Mouse (Mus musculus) brain, embryonic 14.5 days (tissue): ENCODE measurements at regions not wholly inside any gene's neighbourhood (a gene's known extent, or its start where the extent isn't known, plus 50 kb on each side); places are given as distances from the start of the nearest gene placed in this dataset.
A peak's percentile ranks its signal among the peaks of the same experiment; 100 is the strongest.

Experiments used
- DNase-seq: peaks from one replicate; pipeline ENCODE4 v3.0.0-alpha.2; 2011; ENCODE audit warnings: low read depth
- CTCF ChIP-seq: fragments of 200-500 bp; IDR thresholded peaks from 2 replicates; pipeline ENCODE4 v1.5.1; 2012; ENCODE audit warnings: inconsistent platforms, mild to moderate bottlenecking, moderate library complexity, borderline replicate concordance; ENCODE audit not compliant: insufficient read depth, insufficient read length; ENCODE audit errors: extremely low read depth
- POLR2A ChIP-seq: fragments of 200-500 bp; IDR thresholded peaks from 2 replicates; pipeline ENCODE4 v1.6.1; 2012; ENCODE audit warnings: mild to moderate bottlenecking, inconsistent platforms, borderline replicate concordance; ENCODE audit not compliant: poor library complexity, insufficient read depth, insufficient read length, severe bottlenecking; ENCODE audit errors: extremely low read depth

DNA sequence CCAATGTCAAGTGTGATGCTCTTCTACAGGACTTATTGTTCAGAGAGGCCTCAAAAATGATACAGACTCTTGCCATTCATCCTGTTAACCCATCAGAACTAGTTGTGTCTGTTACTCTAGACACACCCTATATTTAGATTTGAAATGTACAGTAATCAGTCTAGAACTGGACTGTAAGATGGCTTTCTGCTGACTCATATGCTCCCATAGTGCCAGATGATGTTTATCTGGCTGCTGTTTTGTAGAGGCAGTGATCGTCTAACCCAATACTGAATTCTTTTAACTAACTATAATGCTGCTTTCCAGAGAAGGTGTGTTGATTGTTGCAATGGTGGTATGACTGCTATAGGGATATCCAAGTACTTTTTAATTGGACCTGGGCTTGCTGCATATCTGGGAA, 185.9 kb upstream of the Npsr1 start:
- TF ChIP-seq CTCF (no peak), POLR2A (no peak)
- no peak for DNase-seq

DNA sequence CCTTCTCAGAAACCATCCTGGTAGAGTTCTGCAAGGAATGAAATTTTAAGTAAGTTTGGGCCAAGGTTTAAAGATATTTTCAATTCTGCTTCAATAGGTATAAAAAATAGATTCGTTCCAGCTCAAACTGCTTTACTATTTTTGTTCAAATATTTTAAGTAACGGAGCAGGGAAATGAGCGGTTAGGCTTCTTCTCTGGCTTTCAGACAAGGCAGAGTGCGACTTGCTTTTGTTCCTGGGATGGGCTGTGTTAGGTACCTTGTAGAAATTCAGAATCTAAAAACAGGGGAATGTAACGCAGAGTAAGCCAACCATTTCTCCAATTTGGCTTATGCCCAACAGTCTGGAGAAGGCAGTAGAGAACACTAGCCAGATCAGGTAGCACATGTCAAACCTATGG, 180.5 kb upstream of the Npsr1 start:
- no peak for DNase-seq
- TF ChIP-seq CTCF (no peak), POLR2A (no peak)

DNA sequence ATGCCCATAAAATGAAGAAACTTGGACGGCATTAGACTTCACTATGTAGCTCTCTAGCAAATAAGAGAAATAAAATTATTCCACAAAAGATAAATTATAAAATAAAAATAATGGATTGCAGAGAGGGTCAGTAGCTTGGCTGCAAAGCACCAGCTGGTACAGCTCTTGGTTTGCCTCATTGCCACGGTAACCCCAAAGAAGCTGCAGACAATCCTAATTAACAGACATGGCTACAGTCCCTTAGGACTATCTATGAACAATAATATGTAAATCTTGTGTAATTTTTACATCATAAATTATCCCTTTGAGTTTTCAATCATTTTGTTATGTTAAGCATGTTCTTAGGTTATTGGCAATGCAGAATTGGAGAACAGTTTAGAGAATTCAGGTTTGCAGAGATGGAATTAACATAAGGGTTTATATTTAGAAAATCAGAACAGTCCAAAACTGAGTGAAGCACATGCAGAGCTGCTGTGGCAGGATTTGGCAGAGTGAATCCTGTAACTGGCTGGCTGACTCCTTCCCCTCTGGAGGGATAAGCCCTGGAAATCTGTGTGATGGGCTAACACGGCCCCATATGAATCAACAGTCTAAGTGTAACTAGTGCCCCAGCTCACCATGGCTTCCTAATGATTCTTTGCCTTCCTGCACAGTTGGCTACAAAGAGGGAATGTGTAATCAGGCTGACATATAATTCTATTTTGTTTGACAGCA, 178.4 kb upstream of the Npsr1 start:
- DNase-seq: peak; percentile 73
- TF ChIP-seq CTCF (no peak), POLR2A (no peak)

DNA sequence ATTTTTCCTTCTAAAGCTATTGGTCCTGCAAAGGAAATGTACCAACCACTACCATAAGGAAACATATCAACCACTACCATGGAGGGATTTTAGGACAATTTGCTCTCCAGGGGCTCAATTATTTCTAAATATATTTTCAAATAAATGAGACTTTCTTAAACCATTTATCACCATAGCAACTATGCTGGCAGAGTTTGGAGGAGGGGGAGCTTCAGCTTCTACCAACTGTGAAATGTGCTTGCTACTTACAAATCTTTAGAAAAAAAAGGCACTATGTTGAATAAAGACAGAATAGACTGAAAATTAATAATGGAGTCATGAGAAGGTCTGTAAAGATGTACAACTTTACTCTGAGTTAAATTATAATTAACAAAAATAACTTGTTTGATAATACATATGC, 165.6 kb upstream of the Npsr1 start:
- TF ChIP-seq CTCF (no peak), POLR2A (no peak)
- DNase-seq: peak; percentile 66

DNA sequence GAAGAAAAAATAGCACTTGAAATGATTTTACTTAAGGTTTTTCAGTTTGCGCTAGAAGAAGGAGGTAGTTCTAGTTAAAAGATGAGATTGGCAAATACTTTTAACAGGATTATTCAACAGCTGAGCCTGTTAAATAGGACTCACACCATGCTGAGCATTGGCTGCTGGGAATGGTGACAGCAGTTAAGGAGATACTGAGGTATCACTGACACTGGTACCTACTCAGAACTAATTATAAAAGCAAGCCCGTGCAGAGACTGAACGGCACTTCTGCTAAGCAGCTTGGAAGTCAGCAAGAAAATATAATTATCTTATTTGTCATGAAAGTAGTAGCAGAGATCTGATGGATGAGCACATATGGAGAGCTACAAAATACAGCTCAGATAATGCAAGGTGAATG, 163.5 kb upstream of the Npsr1 start:
- DNase-seq: peak; percentile 36

DNA sequence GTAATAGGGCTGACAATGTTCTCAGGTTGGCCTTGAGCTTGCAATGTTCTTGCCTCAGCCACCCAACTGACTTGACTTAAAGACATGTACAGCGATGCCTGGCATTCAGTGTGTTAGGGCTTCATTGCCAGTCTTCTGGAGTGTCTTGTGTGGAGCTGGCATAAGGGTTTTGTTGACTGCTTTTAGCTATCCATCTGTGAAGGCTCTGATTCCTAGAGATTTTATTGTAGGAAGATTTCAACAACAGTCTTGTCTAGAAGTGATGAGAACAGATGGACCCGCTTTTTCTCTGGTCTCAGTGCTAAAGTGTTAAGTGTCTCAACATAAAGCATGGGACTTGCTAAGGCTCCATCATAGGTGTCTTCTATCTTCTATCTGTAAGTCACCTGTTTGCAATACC, 145.3 kb upstream of the Npsr1 start:
- DNase-seq: peak; percentile 43
- TF ChIP-seq POLR2A: no peak
- no peak for TF ChIP-seq CTCF

More for the DNA sequence above, 163.5 kb upstream of the Npsr1 start:
- TF ChIP-seq POLR2A (no peak), CTCF (no peak)

DNA sequence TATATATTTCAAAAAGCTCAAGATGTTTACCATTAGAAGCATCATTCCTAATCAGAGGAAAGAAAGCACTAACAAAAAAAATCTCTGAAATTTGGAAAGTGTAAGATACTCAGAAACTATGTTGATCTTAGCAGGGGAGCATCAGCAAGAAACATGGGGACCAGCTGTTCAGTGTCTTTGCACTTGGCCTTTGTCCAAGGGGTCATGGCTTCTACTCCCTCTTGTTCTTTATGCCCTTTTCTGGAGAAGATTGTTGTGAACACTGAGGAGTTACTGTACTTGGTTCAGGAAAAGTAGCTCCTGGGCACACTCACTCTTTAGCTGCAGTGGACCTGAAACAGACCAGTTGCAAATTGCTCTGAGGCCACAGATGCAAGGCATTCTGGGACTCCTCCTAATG, 141.2 kb upstream of the Npsr1 start:
- DNase-seq: no peak
- TF ChIP-seq POLR2A (no peak), CTCF (no peak)

DNA sequence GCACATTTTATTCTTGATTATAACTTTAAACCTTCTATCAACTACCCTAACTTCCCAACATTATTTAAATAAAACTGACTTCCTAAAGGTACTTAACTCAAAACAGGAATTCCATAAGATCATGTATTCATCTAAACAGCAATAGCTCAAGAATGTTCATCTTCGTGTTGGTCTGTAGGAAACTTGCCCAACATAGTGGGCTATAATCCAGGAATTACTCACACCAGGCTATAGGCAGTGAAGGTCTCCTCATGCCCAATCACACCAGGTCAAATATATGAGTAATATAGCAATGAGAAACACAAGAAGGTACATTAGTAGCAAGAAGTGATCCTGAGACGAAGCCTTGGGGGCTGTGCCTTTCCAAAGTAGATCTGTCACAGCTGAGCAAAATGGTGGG, 128.1 kb upstream of the Npsr1 start:
- no peak for DNase-seq
- TF ChIP-seq POLR2A: no peak
- TF ChIP-seq CTCF: no peak

DNA sequence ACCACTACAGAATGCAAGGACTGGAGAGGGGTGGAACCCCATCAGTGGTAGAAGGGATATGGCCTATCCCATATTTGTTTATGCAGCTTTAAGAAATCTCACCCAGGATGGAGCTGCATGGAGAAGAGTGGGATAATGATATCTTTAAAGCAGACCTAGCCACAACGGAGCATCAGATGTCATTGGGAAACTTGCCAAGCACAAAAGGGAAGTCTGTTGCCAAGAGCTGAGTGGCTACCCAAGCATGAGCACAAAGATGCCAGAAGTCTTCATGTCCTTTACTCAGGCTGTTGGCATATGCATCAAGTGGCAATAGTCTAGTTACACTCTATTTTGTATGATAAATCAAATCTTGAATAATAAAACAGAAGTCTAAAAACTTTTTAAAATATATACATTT, 124.6 kb upstream of the Npsr1 start:
- peak; percentile 11 for DNase-seq
- TF ChIP-seq POLR2A: no peak
- no peak for TF ChIP-seq CTCF

DNA sequence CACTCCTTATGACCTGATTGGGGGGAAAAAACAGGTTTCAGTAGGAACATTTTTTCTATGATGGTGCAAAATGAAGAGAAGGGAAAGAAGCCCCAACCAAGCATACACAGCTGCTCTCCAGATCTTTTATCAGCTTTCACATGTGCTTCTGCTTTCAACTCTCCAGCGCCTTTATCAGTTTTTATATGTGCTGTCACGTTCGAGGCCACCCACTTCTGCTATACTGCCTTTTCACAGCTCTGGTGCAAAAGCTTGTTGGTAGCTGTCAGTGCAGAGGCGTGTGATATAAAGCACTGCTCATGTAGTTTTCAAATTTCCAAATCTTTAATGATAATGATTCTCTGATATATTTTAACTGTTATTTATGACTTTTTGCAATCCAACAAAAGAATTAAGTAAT, 120.2 kb upstream of the Npsr1 start:
- no peak for DNase-seq
- TF ChIP-seq POLR2A (no peak), CTCF (no peak)

DNA sequence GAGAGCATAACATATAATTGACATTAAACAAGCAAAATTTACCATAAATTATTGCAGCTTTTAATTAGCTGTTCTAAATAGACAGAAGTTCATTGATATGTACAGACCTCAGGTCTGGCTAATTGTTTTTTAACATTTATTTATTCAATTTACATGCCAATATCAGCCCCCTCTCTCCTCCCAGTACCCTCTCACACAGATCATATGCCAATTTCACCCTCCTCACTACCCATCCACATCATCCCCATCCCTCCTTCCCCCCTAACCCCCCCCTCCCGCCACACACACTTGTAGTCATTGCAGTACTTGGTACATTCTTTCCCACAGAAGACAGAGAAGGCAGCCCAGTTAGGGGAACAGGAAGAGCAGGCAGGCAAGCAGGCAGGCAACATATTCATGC, 91.4 kb upstream of the Npsr1 start:
- TF ChIP-seq CTCF (no peak), POLR2A (no peak)
- no peak for DNase-seq

DNA sequence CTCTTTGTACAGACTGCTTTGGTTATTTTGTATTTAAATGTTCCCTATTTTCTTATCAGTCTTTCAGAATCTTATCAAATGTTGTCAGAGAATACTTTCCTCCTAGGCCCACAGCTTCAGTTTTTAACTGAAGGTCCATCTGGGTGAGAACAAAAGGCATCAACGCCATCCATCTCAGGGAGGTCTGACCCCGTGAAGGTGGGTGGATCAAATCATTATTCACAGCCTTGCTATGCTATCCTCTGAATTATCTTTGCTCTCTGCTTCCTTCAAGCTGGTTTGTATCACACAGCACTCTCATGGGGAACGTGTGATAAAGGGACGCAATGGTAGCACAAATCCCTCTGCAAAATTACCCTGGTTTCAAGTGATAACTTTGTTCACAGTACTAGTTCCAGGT, 59.5 kb upstream of the Npsr1 start:
- DNase-seq: no peak
- TF ChIP-seq POLR2A (no peak), CTCF (no peak)
